Mouse (Mus musculus) heart, postnatal 10 days (tissue): ENCODE results near the gene Gm17657. TPM values are rescaled to one million over a fixed set of nuclear protein-coding genes. Genes with fewer than 3 reads are reported as not detected.
"Not testable (repeated sequence)": the region's sequence is repeated elsewhere in the genome, so short reads cannot be mapped to it uniquely, and the experiment has no call there.

ENCODE experiments used
- DNase-seq, 2 experiments: peaks; one replicate each; pipeline ENCODE4 v3.0.0; 2021
- intact Hi-C: fragments of 180-260 bp; cut with DNase I; formaldehyde crosslinking; loops from one replicate; pipeline ENCODE4 v1.15.1; 2025
- total RNA-seq, 2 experiments: library from RNA; stranded (reverse); gene quantifications; 2 replicates each; pipeline ENCODE4 v1.2.3; 2021

Gene Gm17657
- total RNA-seq, 2 experiments from 2014 or later, result not detected

DNA sequence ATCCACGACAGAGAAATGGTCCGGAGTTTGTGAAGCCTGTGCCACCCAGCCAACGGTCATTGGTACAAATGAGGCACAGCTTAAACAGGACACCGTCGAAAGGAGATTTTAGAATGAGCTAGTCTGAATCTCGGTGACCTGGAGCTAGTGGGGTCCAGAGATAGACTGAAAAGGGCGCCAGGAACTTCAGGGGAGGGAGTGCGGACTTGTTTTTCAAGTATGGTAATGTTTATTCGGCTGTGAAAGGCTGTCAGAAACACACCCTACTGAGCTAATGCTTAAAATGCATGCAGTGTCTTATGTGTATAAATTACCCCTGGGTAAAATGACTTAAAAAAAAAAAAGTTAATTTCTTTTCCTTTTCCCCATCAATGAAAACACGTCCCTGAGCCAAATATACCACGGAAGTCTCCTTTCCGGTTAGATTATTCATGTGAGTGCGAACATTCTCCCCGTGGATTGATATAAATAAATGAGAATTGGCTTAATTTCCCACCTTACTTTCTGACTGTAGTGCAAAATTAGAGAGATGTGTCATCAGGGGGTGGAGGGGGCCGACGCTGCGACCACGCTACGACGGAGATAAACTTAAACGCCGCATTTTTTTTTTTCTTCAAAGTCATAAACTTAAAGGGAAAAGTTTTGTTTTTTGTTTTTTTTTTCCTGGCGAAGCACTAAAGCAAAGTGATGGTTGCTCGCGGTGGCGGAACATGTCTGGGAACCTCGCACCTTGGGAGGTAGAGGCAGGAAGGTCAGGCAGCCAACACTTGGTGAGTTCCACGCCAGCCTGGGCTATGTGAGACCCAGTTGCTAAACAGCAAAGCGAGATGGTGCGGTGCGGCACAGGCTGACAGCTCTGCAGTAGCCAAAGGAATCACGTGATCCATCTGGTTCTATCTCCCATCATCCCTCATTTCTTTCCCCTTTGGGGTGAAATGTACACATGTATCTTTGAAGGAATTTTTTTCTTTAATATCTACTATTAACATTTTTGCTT is 46.5 kb downstream of the Gm17657 start:
- no peak for DNase-seq
- intact Hi-C loops, result no loop called here

DNA sequence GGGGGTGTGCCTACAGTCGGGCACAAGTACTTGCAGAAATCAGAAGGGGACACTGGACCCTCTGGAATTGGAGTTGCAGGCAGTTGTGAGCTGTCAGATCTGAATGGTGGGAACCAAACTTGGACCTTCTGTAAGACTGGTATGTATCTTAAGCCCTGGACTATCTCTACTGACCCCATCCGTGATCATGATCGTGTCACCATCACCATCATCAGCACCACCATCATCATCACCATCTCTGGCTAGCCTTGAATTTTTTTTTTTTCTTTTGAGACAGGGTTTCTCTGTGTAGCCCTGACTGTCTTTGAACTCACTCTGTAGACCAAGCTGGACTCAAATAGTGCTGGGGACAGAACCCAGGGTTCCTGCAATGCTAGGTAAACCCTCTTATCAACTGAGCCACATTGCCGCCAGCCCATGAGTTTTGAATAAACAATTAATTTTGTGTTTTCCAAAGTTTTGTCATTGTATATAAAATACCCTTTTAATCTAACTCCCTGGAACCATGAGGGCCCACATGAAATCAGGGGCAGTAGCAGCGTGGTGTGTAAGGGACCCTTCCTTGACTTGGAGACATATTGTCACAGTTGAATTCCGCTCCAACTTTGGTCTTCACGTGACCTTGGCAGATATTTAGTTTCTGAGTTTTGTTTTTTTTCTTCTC is 47.3 kb downstream of the Gm17657 start:
- intact Hi-C loops, result no loop called here
- no peak for DNase-seq

DNA sequence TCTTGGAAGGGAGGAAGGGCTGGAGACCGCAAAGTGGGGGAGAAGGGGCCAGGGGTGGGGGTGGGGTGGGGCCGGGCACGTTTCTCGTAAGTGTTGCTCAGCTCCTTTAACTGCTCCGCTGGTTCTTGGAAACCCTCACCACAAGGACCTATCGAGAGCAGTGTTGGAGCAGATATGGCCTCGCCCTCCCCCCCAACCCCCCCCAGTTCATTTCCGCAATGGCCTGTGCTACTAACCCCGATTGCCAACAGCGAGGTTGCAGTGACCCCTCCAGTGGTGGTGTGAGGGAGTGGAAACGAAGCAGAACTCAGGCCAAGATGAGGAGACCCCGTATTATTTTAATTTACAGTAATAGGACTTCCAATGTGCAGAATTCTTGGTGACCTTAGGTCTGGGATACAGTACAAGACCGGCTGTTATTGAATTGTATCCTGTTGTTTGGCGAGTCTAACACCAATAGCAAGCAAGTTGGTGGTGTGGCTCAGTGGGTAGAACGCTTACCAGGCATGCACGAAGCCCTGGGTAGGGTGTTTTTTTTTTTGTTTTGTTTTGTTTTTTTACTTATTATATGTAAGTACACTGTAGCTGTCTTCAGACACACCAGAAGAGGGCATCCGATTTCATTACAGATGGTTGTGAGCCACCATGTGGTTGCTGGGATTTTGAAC is 48.5 kb downstream of the Gm17657 start:
- DNase-seq, result no peak
- intact Hi-C loops, result no loop called here

DNA sequence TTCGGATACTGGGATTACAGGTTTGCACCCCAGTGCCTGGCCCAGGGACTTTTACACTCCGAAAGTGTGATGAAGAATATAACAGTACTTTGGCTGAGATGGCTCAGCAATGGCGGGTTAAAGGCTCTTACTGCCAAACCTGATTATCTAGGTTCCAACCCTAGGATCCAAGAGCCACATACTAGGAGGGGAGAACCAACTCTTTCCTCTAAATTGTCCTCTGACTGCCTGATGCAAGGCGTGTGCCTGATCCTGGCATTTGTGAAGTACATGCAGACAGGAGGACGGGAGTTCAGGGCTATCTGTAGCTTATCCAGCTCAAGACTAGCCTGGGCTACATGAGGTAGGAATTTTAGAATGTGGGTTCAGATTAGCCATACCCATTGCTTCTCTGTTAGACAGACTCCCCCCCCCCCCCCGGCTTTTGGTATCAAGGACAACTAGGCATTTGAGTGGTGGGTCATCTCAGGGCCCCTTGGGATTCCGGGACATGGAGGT is 49.1 kb downstream of the Gm17657 start:
- intact Hi-C loops, result no loop called here
- DNase-seq, result no peak

DNA sequence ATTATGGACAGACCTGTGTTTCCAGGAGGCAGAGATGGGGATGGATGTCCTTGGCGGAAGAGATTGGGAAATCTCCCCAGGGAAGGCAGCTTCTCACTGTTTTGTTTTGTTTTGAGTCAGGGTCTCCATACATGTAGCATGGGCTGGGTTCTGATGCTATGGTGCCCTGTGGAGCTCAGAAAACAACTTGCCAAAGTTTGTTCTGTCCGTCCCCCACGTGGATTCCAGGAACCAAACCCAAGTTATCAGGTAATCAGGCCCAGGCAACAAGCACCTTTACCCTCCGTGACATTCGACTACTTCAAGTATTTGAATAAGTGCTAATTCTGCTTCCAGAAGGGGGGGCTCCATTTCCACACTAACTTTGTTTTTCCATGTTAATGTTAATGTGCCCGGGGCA is 49.9 kb downstream of the Gm17657 start:
- intact Hi-C loops, result loop anchor here (2.0 to 10.0 kb wide), 2 partner anchors 13 to 455 kb away; no protein-coding TSS in a partner anchor
- no peak for DNase-seq

DNA sequence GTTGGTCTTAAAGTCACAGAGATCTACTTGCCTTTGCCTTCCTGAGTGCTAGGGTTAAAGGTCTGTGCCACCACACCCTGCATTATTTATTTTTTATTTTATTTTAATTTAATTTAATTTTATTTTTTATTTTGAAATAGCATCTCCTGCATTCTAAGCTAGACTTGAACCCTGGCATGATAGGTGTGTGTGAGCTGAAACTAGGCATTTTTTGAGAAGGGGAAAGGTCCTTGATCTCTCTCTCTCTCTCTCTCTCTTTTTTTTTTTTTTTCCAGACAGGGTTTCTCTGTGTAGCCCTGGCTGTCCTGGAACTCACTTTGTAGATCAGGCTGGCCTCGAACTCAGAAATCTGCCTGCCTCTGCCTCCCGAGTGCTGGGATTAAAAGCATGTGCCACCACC is 50.5 kb downstream of the Gm17657 start:
- intact Hi-C loops, result loop anchor here (2.0 to 10.0 kb wide), 2 partner anchors 14 to 454 kb away; no protein-coding TSS in a partner anchor
- not testable (repeated sequence) for DNase-seq

DNA sequence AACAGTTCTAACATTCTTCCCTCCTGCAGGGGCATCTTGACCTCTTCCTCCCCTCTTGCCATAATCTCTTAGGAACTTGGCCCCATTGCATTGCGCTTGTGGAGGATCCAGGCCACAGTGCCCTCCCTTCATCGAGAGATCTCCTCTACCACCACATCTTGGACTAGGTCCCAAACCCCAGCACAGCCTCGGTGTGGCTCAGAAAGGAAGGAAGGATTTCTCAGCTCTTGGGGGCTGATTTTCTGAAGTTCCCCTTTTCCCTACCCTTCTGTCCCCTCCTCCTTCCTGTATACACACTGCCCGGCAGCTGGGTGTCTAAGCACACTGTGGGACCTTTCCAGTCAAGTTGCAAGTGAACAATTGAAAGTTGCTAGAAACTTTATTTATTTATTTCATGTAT is 51.4 kb downstream of the Gm17657 start:
- intact Hi-C loops, result loop anchor here (2.0 to 10.0 kb wide), 2 partner anchors 15 to 453 kb away; no protein-coding TSS in a partner anchor
- peak; percentile 32 to 35 for DNase-seq

DNA sequence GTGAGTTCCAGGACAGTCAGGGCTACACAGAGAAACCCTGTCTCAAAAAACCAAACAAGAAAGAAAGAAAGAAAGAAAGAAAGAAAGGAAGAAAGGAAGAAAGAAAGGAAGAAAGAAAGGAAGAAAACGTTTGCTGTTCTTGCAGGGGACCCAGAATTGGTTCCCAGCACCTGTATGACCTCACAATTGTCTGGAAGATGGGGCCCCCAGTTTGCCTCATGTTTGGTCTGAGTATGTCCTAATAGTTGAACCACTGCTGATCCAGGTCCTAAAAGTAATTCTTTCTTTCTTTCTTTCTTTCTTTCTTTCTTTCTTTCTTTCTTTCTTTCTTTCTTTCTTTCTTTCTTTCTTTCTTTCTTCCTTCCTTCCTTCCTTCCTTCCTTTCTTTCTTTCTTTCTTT is 52.0 kb downstream of the Gm17657 start:
- not testable (repeated sequence) for DNase-seq
- intact Hi-C loops, result loop anchor here (10.0 kb wide), 1 partner anchor 453 kb away; no protein-coding TSS in a partner anchor

DNA sequence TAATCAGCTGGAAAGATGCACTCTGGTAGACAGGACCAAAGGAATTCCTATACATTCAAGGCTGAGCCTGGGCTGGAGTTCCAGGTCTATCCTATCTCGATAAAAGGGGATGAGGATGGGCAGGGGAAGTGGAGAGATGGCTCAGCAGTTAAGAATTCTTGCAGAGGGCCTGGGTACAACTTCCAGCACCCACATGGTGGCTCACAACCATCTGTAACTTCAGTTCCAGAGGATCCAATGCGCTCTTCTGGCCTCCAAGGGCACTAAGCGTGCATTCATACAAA is 52.4 kb downstream of the Gm17657 start:
- DNase-seq, result no peak
- intact Hi-C loops, result loop anchor here (10.0 kb wide), 1 partner anchor 452 kb away; no protein-coding TSS in a partner anchor

DNA sequence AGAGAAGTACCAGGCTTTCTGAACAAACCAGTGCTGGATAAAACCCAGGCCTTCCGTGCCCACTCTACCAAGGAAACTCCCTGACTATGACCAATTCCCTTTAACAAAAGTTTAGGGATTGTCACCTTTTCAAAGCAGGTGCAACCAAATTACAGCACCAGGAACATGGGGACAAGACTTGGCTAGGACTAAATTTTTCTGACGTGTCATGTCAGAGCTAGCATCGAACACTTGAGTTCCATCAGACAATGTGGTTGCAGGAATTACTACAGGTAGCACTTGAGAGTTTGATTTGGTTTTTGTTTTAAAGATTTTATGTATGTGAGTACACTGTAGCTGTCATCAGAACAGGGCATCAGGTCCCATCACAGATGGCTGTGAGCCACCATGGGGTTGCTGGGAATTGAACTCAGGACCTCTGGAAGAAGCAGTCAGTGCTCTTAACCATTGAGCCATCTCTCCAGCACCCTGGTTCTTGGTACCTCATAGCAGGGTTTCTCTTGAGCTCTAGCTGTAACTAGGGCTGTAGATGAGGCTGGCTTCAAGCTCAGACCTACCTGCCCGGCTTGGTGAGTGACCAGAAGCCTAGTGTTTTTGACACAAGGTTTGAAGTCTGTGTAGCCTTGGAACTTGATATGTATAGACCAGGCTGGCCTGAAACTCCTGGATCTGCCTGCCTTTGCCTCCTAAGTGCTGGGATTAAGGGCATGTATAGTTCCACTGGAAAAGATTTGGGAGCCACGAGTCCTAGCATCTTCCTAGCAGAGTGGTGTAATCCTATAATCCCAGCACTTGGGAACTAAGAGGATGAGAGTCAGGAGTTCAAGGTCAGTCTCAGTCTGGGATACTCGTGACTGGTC is 53.0 kb downstream of the Gm17657 start:
- intact Hi-C loops, result loop anchor here (10.0 kb wide), 1 partner anchor 452 kb away; no protein-coding TSS in a partner anchor
- no peak for DNase-seq

DNA sequence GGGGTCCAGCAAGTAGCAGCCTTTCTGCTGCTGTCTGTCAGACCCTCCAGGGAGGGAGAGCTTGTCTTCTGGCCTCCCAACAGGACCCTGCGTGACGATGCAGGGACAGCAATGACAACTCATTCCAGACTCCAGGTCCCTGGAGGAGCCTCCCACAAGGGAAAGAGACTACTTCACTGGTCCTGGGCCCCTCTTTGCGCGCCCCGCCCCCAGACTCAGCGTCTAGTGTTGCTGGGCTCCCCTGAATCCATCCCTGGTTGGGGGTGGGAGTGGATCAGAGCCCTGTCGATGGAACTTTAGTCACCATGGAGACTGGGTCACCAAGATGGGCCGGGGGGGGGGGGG is 54.7 kb downstream of the Gm17657 start:
- intact Hi-C loops, result loop anchor here (10.0 kb wide), 1 partner anchor 450 kb away; no protein-coding TSS in a partner anchor
- no peak for DNase-seq

DNA sequence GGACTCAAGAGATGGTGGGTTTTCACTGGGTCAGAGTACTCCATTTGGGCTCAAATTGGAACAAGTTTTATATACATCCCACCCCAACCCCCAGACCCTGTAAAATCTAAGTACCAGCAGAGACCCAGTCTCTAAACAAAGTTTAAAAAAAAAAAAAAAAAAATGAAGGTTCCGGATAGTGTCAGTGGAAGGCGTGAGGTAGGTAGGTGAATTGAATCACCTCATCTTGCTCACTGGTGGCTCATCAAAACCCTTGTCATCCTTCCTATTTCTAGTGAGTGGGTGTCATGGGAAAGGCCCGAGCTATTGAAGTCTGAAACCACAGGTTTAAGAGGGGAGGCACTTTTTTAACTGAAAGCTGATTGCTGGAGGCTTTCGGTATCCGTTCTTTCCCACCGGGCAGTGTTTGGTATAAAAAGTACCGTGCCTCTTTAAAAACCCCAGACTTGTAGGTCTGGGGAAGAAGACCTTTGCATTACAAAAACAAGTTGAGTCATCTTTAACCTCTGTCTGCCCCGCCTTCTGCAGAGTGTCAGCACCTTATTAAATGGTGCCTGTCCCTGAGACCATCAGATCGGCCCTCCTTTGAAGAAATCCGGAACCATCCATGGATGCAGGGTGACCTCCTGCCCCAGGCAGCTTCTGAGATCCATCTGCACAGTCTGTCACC is 55.2 kb downstream of the Gm17657 start:
- no peak for DNase-seq
- intact Hi-C loops, result loop anchor here (10.0 kb wide), 1 partner anchor 449 kb away; no protein-coding TSS in a partner anchor

DNA sequence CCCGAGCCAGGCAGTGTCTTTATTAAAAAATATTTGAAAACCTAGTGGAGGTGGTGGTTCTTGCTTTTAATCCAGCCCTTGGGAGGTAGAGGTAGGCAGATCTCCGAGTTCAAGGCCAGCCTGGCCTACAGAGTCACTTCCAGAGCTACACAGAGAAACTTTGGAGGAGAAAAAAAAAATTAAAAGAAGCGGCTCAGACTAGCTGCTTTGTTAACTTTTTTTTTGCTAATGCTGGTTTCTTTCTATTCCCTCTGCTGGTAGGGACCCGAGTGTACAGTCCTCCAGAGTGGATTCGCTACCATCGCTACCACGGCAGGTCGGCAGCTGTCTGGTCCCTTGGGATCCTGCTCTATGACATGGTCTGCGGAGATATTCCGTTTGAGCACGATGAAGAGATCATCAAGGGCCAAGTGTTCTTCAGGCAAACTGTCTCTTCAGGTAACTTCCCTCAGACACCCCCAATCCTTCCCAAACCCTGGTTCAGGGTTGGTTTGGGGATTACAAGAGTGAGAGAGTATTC is 55.9 kb downstream of the Gm17657 start:
- intact Hi-C loops, result loop anchor here (1.0 to 10.0 kb wide), 2 partner anchors 96 to 449 kb away; no protein-coding TSS in a partner anchor
- no peak for DNase-seq

DNA sequence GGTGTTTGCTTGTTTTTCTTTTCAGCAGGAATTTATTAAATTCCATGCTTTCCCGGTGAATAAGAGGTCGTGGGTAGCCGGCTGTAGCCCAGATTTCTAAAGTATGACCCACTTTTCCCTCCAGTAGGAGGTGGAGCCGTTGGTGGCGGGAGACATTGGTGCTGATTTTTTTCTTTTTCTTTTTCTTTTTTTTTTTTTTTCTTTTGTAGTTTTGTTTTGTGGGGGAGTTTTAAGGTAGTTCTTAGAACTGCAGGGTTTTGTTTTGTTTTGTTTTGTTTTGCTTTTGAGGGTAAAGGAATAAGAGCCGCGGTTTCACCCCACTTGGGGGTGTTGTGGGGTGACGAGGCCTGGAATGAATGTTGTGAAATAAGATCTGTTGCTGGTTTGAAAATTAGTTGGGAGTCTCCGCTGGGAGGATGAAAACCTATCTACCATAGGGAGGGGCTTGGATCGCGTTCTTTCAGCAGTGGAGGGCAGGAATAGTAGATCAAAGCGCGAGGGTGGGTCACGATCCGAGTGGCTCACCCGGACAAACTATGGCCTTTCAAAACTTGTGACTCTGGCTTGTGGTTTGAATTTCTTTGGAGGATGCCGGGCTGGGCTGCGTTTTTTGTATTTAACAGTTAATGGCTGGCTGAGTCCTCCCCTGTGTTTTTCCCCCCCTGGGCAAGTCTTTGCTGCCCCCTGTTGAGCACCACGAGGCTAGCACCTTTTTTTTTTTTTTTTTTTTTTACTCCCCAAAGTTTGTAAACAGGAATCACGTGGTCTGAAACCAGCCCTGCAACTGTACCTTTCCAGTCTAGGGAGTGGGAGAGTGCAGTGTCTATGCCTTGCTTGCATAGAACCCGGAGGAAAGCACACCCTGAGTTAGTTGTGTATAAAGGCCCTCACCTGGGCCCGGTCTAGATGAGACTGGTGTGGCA is 56.9 kb downstream of the Gm17657 start:
- intact Hi-C loops, result loop anchor here (1.0 to 10.0 kb wide), 3 partner anchors 34 to 448 kb away; no protein-coding TSS in a partner anchor
- peak; percentile 73 to 83 for DNase-seq

DNA sequence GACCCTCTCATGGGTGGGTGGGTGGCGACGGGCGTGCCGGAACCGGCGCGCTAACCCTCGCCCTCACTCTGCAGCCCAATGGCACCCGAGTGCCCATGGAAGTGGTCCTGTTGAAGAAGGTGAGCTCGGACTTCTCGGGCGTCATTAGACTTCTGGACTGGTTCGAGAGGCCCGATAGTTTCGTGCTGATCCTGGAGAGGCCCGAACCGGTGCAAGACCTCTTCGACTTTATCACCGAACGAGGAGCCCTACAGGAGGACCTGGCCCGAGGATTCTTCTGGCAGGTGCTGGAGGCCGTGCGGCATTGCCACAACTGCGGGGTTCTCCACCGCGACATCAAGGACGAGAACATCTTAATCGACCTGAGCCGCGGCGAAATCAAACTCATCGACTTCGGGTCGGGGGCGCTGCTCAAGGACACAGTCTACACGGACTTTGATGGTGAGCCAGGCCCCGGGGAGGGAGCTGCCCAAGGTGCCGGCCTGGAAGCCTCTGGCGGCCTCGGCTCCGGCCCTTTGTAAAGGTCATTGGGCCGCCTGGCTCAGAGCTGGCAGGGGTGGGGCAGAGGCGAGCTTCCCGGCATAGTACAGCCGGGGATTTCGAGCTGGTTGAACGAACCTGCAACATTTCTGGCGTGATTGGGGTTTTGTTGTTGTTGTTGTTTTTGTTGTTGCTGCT is 57.7 kb downstream of the Gm17657 start:
- peak; percentile 74 to 75 for DNase-seq
- intact Hi-C loops, result loop anchor here (1.0 to 10.0 kb wide), 2 partner anchors 33 to 447 kb away; no protein-coding TSS in a partner anchor

DNA sequence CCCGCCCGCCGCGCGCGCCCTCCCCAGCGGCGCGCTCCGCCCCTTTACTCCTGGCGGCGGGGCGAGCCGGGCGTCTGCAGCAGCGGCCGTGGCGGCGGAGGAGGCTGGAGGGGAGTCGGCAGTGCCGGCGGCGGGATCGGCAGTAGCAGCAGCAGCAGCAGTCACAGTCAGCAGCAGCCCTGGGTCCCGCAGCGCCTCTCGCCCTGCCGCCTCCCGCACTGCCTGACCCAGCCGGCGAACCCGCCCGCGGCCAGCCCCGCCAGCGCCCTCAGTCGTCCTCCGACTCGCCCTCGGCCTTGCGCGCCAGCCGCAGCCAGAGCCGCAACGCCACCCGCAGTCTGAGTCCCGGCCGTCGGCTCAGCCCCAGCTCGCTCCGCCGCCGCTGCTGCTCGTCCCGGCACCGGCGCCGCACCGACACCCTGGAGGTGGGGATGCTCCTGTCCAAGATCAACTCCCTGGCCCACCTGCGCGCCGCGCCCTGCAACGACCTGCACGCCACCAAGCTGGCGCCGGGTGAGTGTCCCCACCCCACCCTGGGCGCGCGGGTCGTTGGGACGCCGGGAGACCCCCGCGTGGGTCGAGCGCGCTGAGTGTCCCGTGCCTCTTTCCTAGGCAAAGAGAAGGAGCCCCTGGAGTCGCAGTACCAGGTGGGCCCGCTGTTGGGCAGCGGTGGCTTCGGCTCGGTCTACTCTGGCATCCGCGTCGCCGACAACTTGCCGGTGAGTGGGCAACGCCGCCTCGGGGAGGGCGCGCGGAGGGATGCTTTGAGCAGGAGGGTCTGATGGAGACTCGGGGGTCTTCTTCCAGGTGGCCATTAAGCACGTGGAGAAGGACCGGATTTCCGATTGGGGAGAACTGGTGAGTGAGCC is 58.5 kb downstream of the Gm17657 start, which contains the start of gene Pim1:
TSS of gene Pim1 (plus strand) at position 41 of the 869 bp plus-strand sequence.
- intact Hi-C loops, result loop anchor here (10.0 kb wide), 1 partner anchor 446 kb away; no protein-coding TSS in a partner anchor
- DNase-seq, result no peak
